Mouse (Mus musculus): ENCODE data around the gene Cpne7.

The Cpne7 gene

DNA sequence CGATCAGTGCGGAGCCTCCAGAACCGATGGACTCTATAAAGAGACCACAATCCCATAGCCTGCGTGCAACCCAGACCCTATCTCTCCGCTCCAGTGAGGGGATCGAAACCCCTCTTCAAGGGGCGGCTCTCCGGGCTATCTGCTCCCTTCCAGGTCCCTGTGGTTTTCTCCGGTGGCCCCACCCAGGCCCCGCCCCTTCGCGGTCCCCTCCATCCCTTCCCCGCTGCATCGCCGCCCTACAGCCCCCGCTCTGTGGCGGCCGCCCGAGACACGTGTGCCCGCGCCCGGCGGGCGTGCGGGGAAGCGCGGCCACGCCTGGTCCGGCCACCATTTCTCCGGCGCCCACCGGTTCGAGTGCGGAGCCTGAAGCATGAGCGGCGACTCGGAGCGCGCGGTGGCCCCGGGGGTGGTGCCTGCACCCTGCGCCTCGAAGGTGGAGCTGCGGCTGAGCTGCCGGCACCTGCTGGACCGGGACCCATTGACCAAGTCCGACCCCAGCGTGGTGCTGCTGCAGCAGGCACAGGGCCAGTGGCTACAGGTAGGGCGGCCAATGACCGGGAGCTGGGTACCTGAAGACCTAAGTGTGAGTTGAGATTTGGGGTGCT, at the start of gene Cpne7:
Gene Cpne7 (plus strand): TSS at position 248 of the 605 bp plus-strand sequence.
- in situ Hi-C loops (cut with MseI, MboI) = loop anchor here in 1 of 2 experiments (25.0 kb wide), 1 partner anchor 95 kb away; the partner anchor contains the start of genes Cdk10, Chmp1a and Spata33

DNA sequence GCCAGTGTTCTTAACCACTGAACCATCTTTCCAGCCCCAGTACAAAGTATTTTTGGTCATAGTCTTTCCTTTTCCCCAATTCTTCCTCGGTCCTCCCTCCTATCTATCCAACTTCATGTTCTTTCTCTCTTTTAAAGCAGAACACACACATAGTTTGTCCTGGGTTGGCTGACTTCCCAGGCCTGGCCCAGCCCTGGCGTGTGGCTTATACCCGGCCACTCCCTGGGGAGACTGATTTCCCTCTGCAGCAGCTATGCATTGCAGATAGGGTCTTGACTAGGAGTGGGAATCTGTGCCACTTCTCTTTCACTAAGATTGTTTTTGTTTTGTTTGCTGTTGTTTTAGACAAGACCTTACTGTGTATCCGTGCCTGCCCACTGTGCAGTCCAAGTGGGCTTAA, 46.0 kb upstream of the Cpne7 start:
- in situ Hi-C loops (cut with MseI, MboI) = no loop called here

DNA sequence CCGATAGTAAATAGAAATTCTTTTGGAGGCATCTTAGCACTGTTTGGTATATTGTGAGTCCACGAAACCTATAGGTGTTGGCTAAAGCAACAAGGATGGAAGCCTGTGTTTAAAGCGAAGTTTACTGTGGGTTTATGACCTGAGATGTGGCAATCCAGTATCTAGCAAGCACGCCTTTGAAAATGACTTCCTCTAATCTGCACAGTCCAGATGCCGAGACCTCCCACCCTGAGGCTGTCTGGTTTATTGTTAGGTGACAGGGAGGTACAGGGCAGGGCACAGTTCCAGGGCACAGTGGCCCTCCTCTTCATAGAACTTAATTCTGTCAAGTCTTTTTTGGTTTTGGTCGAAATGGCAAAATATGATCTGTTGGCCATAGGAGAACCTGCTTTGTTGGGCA, 40.0 kb upstream of the Cpne7 start:
- in situ Hi-C loops (cut with MseI, MboI) = no loop called here

DNA sequence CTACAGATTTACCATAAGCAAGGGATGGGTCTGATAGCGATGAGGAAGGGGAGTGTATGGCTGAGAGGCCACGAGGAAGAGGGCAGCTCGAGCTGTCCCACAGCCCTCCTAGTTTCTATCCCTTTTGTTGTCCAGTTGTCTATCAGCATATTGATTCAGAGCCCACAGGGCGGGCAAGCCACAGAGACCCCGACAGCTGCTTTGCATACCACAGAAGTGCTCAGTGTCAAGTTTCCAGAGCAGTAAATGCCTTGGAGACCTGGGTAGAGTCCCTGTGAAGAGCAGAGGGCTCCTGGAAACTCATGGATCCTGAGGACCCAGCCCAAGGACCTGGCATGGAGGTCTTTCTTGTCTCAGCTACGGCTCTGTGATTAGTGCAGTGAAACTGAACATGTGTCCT, 34.2 kb upstream of the Cpne7 start:
- in situ Hi-C loops (cut with MseI, MboI) = no loop called here

DNA sequence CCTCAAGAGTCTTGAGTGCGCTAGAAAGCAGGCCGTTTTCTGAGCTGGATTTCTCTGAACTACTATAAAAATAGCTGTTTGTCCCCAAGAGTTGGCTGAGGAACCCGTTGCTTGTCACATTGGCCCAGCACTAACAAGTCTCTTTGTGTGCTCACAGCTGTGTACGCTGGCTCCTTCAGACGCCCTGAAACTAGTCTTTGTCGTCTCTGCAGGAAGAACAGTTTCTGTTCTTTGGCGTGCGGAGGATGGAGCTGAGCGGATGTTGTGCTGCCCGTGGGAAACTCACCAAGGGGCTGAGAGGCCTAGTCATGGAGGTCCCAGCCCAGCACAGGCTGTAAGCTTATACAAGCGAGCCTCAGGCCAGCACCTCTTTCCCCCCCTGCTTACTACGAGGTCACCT, 33.6 kb upstream of the Cpne7 start:
- in situ Hi-C loops (cut with MseI, MboI) = no loop called here

DNA sequence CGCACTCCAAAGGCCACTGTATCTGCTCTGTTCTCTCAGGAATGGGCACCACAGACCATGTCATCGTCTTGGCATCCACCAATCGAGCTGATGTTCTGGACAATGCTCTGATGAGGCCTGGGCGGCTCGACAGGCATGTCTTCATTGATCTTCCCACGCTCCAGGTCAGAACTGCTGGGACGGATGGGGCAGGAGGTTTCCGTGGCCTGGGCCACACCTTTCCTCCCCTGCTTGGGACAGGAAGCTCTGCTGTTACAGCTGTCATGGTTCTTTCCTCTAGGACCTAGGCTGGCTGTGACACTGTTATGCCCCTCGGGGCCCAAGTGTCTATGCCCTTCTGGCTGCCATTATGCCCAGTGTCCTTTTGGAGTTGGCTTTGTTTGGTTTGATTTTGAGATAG, 29.9 kb upstream of the Cpne7 start:
- in situ Hi-C loops (cut with MseI, MboI) = no loop called here

DNA sequence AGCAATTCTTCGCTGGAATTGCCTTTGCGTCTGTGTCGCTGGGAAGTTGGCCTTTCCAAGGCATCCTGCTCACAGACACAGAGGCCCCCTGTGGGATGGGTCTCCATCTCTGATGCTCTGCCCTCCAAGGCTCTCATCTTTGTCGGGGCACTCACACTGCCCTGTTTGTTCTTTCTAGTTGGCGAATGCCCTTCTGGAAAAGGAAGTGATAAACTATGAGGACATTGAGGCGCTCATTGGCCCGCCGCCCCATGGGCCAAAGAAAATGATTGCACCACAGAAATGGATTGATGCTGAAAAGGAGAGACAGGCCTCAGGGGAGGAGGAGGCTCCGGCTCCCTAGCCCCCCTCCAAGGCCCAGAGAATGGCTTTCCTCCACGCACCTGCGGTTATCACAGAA, 20.0 kb upstream of the Cpne7 start:
- in situ Hi-C loops (cut with MseI, MboI) = no loop called here

DNA sequence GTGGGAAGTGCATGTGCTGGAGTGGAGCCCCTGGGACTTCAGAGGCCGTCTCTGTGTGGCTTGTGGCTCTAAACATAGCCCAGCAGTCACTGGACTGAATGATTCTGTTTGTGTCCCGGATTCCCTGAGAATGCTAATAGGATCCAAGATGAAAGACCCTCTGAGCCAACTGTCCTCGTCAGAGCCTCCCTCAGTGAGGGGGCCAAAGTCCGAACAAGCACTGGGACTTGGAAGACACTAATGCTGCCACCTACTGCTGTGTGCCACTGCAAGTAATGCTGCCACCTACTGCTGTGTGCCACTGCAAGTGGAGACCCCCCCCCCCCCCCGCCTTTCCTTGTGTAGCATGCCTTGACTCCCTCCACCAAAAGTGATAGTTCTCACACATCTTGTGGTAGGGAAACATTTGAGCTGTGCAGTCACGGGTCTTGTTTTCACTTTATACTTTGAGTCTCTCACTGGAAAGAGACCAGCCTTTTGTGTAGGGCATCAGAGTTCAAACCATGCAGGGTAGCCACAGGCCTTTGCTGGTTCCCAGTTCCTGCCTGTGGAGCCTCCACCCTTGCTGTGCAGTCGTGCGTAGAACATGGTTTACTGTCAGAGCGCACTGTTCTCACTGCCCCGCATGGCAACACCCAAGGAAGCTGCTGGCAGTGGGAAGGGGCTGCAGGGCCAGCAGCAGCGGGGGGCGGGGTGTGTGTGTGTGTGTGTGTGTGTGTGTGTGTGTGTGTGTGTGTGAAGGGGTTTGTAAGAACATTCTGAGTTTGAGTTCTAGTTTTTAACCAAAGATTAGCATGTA, 19.2 kb upstream of the Cpne7 start:
- in situ Hi-C loops (cut with MseI, MboI) = no loop called here

DNA sequence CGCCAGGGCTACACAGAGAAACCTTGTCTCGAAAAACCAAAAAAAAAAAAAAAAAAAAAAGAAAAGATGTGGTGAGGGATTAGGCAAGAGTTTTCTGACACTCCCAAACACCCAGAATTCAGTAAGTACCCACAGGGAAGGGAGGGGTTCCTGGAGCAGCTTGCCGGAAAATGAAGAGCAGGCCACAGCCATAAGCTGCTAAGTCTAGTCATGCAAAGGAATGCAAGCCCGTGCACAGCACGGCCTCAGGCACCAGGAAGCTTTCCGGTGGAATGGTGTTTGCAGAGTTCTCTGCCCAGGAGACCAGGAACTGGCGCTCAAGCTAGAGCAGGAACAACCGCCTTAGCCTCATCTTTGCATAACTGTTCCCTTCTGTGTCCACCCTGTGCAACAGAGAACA, 16.9 kb upstream of the Cpne7 start:
- in situ Hi-C loops (cut with MseI, MboI) = loop anchor here in 1 of 2 experiments (25.0 kb wide), 1 partner anchor 112 kb away; the partner anchor contains the start of genes Cdk10, Chmp1a and Spata33

DNA sequence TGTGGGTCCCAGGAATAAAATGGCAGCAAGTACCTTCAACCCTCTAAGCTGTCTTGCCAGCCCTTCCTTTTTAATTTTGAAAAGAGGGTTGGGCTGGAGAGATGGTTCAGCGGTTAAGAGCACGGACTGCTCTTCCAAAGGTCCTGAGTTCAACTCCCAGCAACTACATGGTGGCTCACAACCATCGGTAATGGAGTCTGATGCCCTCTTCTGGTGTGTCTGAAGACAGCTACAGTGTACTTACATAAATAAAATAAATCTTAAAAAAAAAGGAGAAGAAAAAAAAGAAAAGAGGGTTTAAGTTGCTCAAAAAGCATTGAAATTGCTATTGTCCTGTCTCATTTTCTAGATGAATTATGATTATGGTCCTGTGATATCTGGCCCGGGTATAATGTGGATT, 15.9 kb upstream of the Cpne7 start:
- in situ Hi-C loops (cut with MseI, MboI) = loop anchor here in 1 of 2 experiments (25.0 kb wide), 1 partner anchor 111 kb away; the partner anchor contains the start of genes Cdk10, Chmp1a and Spata33

DNA sequence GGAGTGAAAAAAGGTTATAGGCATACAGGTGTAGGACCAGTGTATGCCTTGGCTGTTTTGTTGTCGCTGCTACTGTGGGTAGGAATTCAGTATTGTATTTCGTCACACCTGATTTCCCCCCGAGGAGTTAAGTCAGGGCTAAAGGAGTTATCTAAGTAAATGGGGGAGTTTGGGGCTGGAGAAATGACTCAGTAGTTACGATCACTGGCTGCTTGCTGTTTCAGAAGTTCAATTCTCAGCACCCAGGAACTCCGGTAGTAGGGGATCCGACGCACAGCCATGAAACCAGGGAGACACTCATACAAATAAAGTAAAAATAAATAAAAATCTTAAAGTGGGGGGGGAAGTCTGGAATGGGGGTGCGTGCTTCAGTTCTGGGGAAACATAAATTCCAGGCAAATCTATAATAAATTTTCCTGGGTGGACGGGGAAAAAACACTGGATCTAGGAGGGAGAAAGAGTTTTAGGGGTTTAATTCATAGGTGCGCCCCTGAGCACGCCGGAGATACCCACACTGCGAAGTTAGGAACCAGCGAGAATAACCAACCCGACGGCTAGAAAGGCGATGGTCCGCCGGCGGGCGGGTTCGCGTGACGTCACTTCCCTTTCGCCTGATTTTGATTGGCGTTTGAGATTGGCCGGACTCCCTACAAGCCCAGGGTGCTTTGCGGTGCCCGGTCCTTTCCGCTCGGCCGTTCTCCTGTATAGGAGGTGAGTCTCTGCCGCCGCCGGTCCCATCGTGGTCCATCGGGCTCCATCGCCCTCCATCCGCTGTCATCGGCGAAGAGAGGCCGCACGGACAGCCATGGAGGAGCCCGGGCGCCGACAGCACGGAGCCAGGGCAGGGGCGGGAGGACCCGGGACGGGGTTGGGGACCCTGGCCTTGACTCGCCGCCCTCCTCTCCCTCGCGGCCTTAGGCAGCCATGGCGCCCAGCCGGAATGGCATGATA, 15.2 kb upstream of the Cpne7 start, which contains the start of gene Rpl13:
Gene Rpl13 (plus strand): TSS at position 616 of the 951 bp plus-strand sequence.
- in situ Hi-C loops (cut with MseI, MboI) = loop anchor here in 1 of 2 experiments (25.0 kb wide), 1 partner anchor 110 kb away; the partner anchor contains the start of genes Cdk10, Chmp1a and Spata33

DNA sequence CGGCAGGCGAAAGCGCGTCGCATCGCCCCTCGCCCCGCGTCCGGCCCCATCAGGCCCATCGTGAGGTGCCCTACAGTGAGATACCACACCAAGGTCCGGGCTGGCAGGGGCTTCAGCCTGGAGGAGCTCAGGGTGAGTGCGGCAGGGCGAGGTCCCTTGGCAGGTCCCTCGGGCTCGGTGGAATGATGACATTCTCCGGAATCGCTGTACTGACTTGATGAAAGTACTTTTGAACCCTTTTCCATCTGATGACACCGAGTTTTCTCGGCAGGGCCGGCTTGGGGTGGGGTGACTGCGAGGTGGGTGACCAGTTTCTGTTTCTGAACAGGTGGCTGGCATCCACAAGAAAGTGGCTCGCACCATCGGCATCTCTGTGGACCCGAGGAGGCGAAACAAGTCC, 14.3 kb upstream of the Cpne7 start:
- in situ Hi-C loops (cut with MseI, MboI) = loop anchor here in 1 of 2 experiments (25.0 kb wide), 1 partner anchor 109 kb away; the partner anchor contains the start of genes Cdk10, Chmp1a and Spata33

DNA sequence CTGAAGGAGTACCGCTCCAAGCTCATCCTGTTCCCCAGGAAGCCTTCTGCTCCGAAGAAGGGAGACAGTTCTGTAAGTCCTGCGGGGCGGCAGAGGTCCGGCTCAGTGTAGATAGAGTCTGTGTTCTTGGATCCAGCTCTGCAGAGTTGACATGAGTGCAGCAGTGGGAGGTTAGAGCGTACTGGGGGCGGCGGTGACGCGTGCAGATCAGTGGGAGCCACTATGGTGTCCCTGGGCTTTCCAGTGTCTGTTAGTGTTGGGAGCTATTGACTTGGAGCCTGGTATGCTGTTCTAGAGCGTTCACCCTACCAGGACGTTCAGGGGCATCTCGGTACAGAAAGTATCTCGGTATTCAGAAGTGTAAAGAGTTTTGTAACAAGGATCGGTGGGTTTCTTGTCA, 13.9 kb upstream of the Cpne7 start:
- in situ Hi-C loops (cut with MseI, MboI) = loop anchor here in 1 of 2 experiments (25.0 kb wide), 1 partner anchor 109 kb away; the partner anchor contains the start of genes Cdk10, Chmp1a and Spata33

DNA sequence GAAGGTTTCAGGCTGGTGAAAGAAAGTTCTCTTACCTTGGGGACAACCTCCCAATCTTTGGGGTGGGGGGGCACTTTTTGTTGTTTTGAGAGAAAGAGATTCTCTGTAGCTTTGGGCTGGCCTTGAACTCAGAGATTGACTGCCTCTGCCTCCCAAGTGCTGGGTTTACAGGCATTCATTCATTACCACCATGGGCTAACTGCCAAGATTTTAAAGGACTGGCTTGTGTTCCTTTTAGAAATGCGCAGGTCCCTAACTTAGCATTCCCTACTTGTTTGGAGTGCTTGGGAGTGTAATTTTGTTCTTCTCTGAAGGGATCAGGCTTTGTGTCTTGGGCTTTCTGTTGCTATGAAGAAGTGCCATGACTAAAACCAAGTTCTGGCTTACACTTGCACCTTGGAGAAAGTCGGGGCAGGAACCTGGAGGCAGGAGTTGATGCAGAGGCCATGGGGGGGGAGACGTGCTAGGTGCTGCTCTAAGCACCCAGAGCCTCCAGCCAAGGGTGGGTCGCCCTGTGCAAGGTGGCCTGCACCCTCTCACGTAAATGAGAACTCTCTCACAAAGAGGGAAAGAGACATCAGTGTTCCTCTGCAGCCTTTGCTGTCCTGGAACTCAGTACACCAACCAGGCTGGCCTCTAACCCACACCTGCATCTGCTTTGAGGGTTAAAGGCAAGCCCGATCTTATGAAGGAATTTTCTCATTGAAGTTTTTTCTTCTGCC, 13.0 kb upstream of the Cpne7 start:
- in situ Hi-C loops (cut with MseI, MboI) = loop anchor here in 1 of 2 experiments (25.0 kb wide), 1 partner anchor 108 kb away; the partner anchor contains the start of genes Cdk10, Chmp1a and Spata33

DNA sequence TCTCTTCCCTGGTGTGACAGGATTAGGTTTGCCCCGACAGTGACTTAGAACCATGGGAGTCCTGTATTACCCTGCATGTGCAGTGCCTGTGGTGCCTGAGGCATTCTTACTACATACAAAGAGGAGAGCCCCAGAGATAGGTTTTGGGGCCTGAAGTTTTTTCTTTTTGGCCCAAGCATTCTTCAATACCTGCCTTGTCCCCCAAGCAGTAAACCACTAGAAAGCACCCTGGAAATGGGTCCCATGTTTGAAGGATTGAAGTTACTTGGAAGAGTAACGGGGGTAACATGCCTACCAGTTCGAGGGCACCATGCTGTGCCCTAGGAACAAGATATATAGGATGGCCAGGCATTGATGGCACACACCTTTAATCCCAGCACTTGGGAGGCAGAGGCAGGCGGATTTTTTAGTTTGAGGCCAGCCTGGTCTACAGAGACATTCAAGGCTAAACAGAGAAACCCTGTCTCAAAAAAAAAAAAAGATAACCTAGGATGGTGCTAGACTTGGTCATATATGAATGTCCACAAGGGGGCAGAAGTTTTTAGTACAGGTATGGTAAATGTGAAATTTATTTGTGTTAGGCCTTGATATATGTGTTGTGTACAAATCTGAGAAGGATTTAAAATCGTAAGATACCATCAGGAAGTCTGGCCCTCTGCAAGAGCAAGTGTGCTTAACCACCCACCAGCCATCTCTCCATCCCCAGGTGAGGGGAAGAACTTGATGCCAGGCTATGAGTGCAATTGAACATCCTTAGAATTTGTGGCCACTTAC, 11.4 kb upstream of the Cpne7 start:
- in situ Hi-C loops (cut with MseI, MboI) = loop anchor here in 1 of 2 experiments (25.0 kb wide), 1 partner anchor 107 kb away; the partner anchor contains the start of genes Cdk10, Chmp1a and Spata33

DNA sequence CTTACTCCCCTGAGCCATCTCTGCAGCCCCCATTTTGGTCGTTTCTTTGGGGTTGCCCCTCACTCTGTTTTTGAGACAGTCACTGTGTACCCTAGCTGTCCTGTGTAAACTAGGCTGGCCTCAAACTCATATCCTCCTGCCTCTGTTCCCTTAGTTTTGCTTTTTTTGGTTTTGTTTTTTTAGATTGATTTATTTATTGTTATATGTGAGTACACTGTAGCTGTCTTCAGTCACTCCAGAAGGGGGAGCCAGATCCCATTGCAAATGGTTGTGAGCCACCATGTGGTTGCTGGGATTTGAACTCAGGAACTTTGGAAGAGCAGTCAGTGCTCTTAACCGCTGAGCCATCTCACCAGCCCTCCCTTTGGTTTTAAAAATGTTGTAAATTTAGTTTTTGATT, 10.6 kb upstream of the Cpne7 start:
- in situ Hi-C loops (cut with MseI, MboI) = loop anchor here in 1 of 2 experiments (25.0 kb wide), 1 partner anchor 106 kb away; the partner anchor contains the start of genes Cdk10, Chmp1a and Spata33

DNA sequence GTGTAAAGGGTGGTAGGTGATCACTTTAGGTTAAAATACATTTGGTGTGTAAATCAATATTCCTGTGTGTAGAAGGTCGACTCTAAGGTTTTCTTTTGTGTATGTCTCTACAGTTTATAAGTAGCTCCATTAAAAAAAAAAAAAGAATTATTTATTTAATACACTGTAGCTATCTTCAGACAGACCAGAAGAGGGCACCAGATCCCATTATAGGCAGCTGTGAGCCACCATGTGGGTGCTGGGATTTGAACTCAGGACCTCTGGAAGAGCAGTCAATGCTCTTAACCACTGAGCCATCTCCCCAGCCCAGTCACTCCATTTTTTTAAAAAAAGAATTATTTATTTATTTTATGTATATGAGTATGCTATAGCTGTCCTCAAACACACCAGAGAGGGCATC, 9.2 kb upstream of the Cpne7 start:
- in situ Hi-C loops (cut with MseI, MboI) = loop anchor here in 1 of 2 experiments (25.0 kb wide), 1 partner anchor 104 kb away; the partner anchor contains the start of genes Cdk10, Chmp1a and Spata33

DNA sequence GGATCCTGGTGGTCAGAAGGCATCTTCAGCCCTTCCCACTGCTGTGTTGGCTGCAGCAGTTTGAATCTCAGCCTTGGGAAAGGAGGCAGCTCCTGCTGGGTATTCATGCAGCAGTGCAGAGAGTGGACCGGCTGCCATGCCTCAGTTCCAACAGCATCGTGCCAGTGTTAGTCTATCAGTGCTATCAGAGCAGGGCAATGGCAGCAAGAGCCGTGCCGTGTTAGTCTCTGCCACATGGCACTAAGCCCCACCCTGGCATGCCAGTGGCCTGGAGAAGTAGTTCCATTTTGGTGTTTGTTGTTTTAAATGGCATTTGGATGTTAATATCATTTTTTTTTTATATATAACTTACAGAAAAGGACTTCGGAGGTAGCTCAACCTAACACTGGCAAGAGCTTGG, 8.2 kb upstream of the Cpne7 start:
- in situ Hi-C loops (cut with MseI, MboI) = loop anchor here in 1 of 2 experiments (25.0 kb wide), 1 partner anchor 103 kb away; the partner anchor contains the start of genes Cdk10, Chmp1a and Spata33

DNA sequence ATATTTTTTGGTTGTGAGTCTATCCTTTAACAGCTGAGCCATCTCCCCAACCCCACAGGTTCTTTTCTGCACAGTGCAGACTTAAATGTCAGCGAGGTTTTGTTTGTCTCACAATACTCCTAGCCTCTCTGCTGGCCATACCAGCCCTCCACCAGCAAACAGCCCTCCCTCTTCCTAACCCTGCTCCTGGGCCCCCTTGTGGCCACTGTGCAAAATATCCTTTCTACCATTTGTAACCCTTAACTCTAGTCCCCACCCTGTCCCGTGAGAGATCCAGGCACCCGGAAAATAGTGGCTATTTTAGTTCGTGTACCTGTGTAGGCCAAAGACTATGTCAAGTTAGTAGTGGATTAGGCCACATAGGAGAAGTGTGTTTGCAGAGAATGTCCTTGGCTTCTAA, 6.5 kb upstream of the Cpne7 start:
- in situ Hi-C loops (cut with MseI, MboI) = loop anchor here in 1 of 2 experiments (25.0 kb wide), 1 partner anchor 102 kb away; the partner anchor contains the start of genes Cdk10, Chmp1a and Spata33

All from mouse trophoblast stem cell (cell line).